Mouse (Mus musculus): ENCODE data around the gene Dus1l.
"Not testable (repeated sequence)": the region's sequence is repeated elsewhere in the genome, so short reads cannot be mapped to it uniquely, and the experiment has no call there.

Gene Dus1l

GRCm38 (mm10) chr11:120795756-120796613 is at the start of gene Dus1l:
TSS of gene Dus1l (minus strand) at chr11:120796403.
- peak; percentile 98 for DNase-seq (ENCODE audit: low read depth)

- no peak for DNase-seq (ENCODE audit: low read depth)
These were observed 48.1 kb upstream of the Dus1l start for GRCm38 (mm10) chr11:120844329-120844728.

GRCm38 (mm10) chr11:120833555-120834280 is 37.5 kb upstream of the Dus1l start:
- no peak for DNase-seq (ENCODE audit: low read depth)

- not testable (repeated sequence) for DNase-seq (ENCODE audit: low read depth)
These were observed 36.8 kb upstream of the Dus1l start for GRCm38 (mm10) chr11:120832962-120833361.

GRCm38 (mm10) chr11:120831659-120832440 is 35.6 kb upstream of the Dus1l start:
- DNase-seq (ENCODE audit: low read depth) = no peak

- no peak for DNase-seq (ENCODE audit: low read depth)
These were observed 34.5 kb upstream of the Dus1l start for GRCm38 (mm10) chr11:120830686-120831085.

- no peak for DNase-seq (ENCODE audit: low read depth)
These were observed 33.7 kb upstream of the Dus1l start for GRCm38 (mm10) chr11:120829757-120830532.

- DNase-seq (ENCODE audit: low read depth) = no peak
These were observed 32.2 kb upstream of the Dus1l start for GRCm38 (mm10) chr11:120828416-120828815.

- no peak for DNase-seq (ENCODE audit: low read depth)
These were observed 30.1 kb upstream of the Dus1l start for GRCm38 (mm10) chr11:120826016-120826953.

- DNase-seq (ENCODE audit: low read depth) = no peak
These were observed 29.2 kb upstream of the Dus1l start for GRCm38 (mm10) chr11:120825289-120825863.

- DNase-seq (ENCODE audit: low read depth) = no peak
These were observed 28.6 kb upstream of the Dus1l start for GRCm38 (mm10) chr11:120824787-120825288.

GRCm38 (mm10) chr11:120823956-120824786 is 28.0 kb upstream of the Dus1l start, which contains the start of gene Fasn:
TSS of gene Fasn (minus strand) at chr11:120824547.
- DNase-seq (ENCODE audit: low read depth) = peak; percentile 84

GRCm38 (mm10) chr11:120823551-120823947 is 27.3 kb upstream of the Dus1l start:
- DNase-seq (ENCODE audit: low read depth) = peak; percentile 32

- no peak for DNase-seq (ENCODE audit: low read depth)
These were observed 26.8 kb upstream of the Dus1l start for GRCm38 (mm10) chr11:120822831-120823550.

GRCm38 (mm10) chr11:120822321-120822720 is 26.1 kb upstream of the Dus1l start:
- DNase-seq (ENCODE audit: low read depth) = no peak

GRCm38 (mm10) chr11:120821076-120821922 is 25.1 kb upstream of the Dus1l start:
- DNase-seq (ENCODE audit: low read depth) = no peak

GRCm38 (mm10) chr11:120820546-120820945 is 24.3 kb upstream of the Dus1l start:
- DNase-seq (ENCODE audit: low read depth) = no peak

All from c-Kit-positive CD71-negative TER-119-negative erythroid progenitor cells, embryonic 14.5 days (primary cell).